Mouse (Mus musculus) forebrain, embryonic 11.5 days (tissue): Measurements from ENCODE around the gene Mapkap1. TPM values are rescaled to one million over a fixed set of nuclear protein-coding genes. Genes with fewer than 3 reads are reported as not detected.

Source experiments
- ATAC-seq: fragments of 200-750 bp; cut with Nextera tagmentation; replicated peaks from 2 replicates; pipeline ENCODE4 v1.8.0; 2017; ENCODE audit warnings: moderate TSS enrichment; ENCODE audit not compliant: low FRiP score
- DNase-seq: peaks from one replicate; pipeline ENCODE4 v3.0.0-alpha.2; 2017; ENCODE audit warnings: low spot score
- H3K27ac ChIP-seq: fragments of 300-500 bp; sonication (generic); 2 replicates; pipeline ENCODE4 v1.5.1; 2014; ENCODE audit warnings: low read depth, low read length
- H3K27me3 ChIP-seq: fragments of 300-500 bp; sonication (generic); 2 replicates; pipeline ENCODE4 v1.6.1; 2014; ENCODE audit warnings: mild to moderate bottlenecking, low read length, mixed read lengths; ENCODE audit not compliant: control insufficient read depth, insufficient read depth
- H3K36me3 ChIP-seq: fragments of 300-500 bp; sonication (generic); 2 replicates; pipeline ENCODE4 v1.6.1; 2014; ENCODE audit warnings: mild to moderate bottlenecking, low read length, moderate library complexity, mixed read lengths; ENCODE audit not compliant: control insufficient read depth, insufficient read depth
- H3K4me1 ChIP-seq: fragments of 300-500 bp; sonication (generic); replicated peaks from 2 replicates; pipeline ENCODE4 v1.6.1; 2014; ENCODE audit warnings: low read length, mixed read lengths; ENCODE audit not compliant: control insufficient read depth, insufficient read depth
- H3K4me2 ChIP-seq: fragments of 300-500 bp; sonication (generic); 2 replicates; pipeline ENCODE4 v1.6.1; 2014; ENCODE audit warnings: low read depth, mild to moderate bottlenecking, low read length, moderate library complexity, mixed read lengths; ENCODE audit not compliant: severe bottlenecking
- H3K4me3 ChIP-seq: fragments of 300-500 bp; sonication (generic); 2 replicates; pipeline ENCODE4 v1.5.1; 2014; ENCODE audit warnings: low read depth, low read length
- H3K9ac ChIP-seq: fragments of 300-500 bp; sonication (generic); 2 replicates; pipeline ENCODE4 v1.6.1; 2014; ENCODE audit warnings: low read length
- H3K9me3 ChIP-seq: fragments of 300-500 bp; sonication (generic); 2 replicates; pipeline ENCODE4 v1.6.1; 2016; ENCODE audit warnings: low read length, mixed read lengths; ENCODE audit not compliant: control insufficient read depth
- WGBS: fragments of 180-500 bp; shearing (Covaris S2); extraction: QIAGEN DNeasy Blood & Tissue Kit; methylation state at CpG from one replicate; pipeline ENCODE4 v1.1.7; 2014; 5-methylcytosine and 5-hydroxymethylcytosine counted together
- polyA plus RNA-seq: library from polyadenylated mRNA; unstranded; fragments of >200 nt; fragmentation: Nextera tagmentation; extraction: Ambion mirVana; gene quantifications from 2 replicates; pipeline ENCODE4 v1.2.1, GENCODE M21; 2014

The Mapkap1 gene
- polyA plus RNA-seq, 1 experiment from 2014 or later, result 96.3 TPM

DNA sequence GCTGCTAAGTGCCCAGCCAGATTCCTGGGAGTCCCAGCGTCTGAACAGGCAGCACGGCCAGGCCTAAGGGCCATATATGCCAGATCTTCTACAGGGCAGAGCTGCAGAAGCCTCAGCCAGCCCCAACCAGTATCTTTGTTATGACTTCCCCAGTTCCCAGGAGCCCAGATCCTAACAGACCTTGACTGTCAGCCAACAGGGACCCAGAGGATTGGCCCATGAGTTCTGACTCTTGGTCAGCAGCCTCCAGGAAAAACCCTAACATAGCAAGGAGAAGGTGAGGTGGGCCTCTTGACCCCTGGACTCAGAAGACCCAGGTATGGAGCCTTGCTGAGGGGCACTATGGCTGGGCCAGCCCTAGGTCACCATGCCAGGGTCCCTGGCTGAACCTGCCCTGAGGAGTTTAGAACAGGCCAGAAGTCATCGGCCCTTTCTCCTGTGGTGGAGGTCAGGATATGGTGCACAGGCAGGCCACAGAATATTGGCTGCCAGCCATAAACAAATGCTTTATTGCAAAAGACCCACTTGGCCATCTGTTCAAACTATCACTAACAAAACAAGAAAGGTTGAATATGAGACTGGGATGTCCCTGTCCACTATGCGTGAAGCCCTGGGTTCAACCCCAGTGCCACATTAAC, 222.5 kb downstream of the Mapkap1 start:
- WGBS, result 89% methylated on average over 4 of the region's 4 CpGs

GRCm38 (mm10) chr2:34629758-34630157, 223.2 kb downstream of the Mapkap1 start:
- DNase-seq (peak; percentile 47), ATAC-seq (no peak)
- no peaks in the 10 kb centered on the region for H3K9me3 ChIP-seq
- H3K4me3 ChIP-seq, result no peak overlapping the region
- H3K27ac ChIP-seq, result no peak overlapping the region
- no peaks in the 10 kb centered on the region for H3K4me1 ChIP-seq
- no peaks in the 10 kb centered on the region for H3K36me3 ChIP-seq
- H3K4me2 ChIP-seq, result no peak overlapping the region
- no peaks in the 10 kb centered on the region for H3K27me3 ChIP-seq
- 81% methylated on average over 7 of the region's 7 CpGs for WGBS
- no peak overlapping the region for H3K9ac ChIP-seq

More for the DNA sequence above, 222.5 kb downstream of the Mapkap1 start:
- Histone ChIP-seq H3K9me3 (no peaks in the 10 kb centered on the region), H3K9ac (no peak overlapping the region), H3K4me2 (no peak overlapping the region), H3K27me3 (no peaks in the 10 kb centered on the region), H3K36me3 (no peaks in the 10 kb centered on the region), H3K27ac (no peak overlapping the region), H3K4me1 (no peaks in the 10 kb centered on the region), H3K4me3 (no peak overlapping the region)
- ATAC-seq (no peak), DNase-seq (no peak)

GRCm38 (mm10) chr2:34630445-34630844, 223.9 kb downstream of the Mapkap1 start:
- 83% methylated on average over 6 of the region's 6 CpGs for WGBS
- Histone ChIP-seq H3K36me3 (no peaks in the 10 kb centered on the region), H3K4me1 (no peaks in the 10 kb centered on the region), H3K9me3 (no peaks in the 10 kb centered on the region), H3K4me2 (no peak overlapping the region), H3K27ac (no peak overlapping the region), H3K4me3 (no peak overlapping the region), H3K9ac (no peak overlapping the region), H3K27me3 (no peaks in the 10 kb centered on the region)
- DNase-seq, result peak; percentile 39
- no peak for ATAC-seq

- Histone ChIP-seq H3K36me3 (no peaks in the 10 kb centered on the region), H3K9me3 (no peaks in the 10 kb centered on the region), H3K4me1 (no peaks in the 10 kb centered on the region), H3K4me3 (no peak overlapping the region), H3K27me3 (no peaks in the 10 kb centered on the region), H3K4me2 (no peak overlapping the region), H3K27ac (no peak overlapping the region), H3K9ac (no peak overlapping the region)
- ATAC-seq, result no peak
- WGBS, result 83% methylated on average over 12 of the region's 12 CpGs
- peak; percentile 26 for DNase-seq
Observed at GRCm38 (mm10) chr2:34632051-34632450, 225.5 kb downstream of the Mapkap1 start.

GRCm38 (mm10) chr2:34635249-34636165, 228.9 kb downstream of the Mapkap1 start:
- Histone ChIP-seq H3K4me3 (no peak overlapping the region), H3K27me3 (no peaks in the 10 kb centered on the region), H3K9ac (no peak overlapping the region), H3K4me2 (no peak overlapping the region), H3K9me3 (no peaks in the 10 kb centered on the region), H3K4me1 (no peaks in the 10 kb centered on the region; the same call in 1 of the 2 replicates), H3K36me3 (no peaks in the 10 kb centered on the region), H3K27ac (no peak overlapping the region)
- no peak for ATAC-seq
- 76% methylated on average over 14 of the region's 14 CpGs for WGBS
- no peak for DNase-seq

GRCm38 (mm10) chr2:34638955-34639650, 232.5 kb downstream of the Mapkap1 start:
- DNase-seq (peak; percentile 93), ATAC-seq (peak; percentile 66)
- H3K27me3 ChIP-seq, result no peaks in the 10 kb centered on the region
- no peaks in the 10 kb centered on the region for H3K36me3 ChIP-seq
- H3K9ac ChIP-seq, result peak overlapping the region; percentile 61
- WGBS, result 13% methylated on average over 37 of the region's 37 CpGs
- H3K4me2 ChIP-seq, result peak overlapping the region; percentile 82
- no peak overlapping the region for H3K27ac ChIP-seq
- H3K4me3 ChIP-seq, result peak overlapping the region; percentile 30
- H3K9me3 ChIP-seq, result no peaks in the 10 kb centered on the region
- H3K4me1 ChIP-seq, result no peaks in the 10 kb centered on the region; the same call in 1 of the 2 replicates

DNA sequence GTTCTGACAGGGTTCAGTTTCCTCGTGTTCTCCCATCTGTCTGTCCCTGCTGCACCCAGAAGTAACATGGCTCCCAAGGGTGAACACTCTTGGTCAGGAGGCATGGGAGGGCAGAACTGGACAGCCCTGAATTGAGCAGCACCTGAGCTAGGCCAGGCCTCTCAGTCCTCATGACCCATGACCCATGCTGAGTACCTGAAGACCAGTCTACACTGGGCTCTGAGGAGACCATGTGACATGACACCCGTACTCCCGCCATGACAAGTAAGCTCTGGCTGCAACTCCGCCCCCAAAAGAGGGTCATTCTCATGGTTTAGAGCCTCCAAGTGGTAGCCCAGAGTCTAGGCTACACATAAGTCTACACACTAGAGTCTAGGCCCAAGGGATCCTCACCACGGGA, 233.2 kb downstream of the Mapkap1 start:
- Histone ChIP-seq H3K27ac (no peak overlapping the region), H3K4me3 (no peak overlapping the region)
- WGBS, result 76% methylated on average over 5 of the region's 5 CpGs

DNA sequence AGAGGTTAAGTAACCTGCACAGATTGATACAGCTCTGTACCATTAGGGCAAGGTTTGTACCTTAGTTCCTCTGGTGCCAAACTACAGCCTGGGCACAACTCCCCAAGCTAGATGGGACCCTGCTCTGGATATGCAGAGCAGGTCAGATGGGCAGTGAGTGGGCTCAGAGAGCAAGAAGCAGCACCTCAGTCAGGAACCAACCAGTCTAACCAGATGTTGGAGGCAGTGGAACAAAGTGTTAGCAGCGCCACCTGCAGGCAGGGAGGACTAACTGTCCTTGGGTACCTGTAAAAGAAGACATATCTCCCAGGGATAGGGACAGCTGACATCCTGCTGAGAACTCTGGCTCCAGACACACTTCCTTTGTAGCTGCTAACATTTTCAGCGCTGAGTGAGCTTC, 235.8 kb downstream of the Mapkap1 start:
- DNase-seq, result peak; percentile 70
- H3K4me3 ChIP-seq, result no peak overlapping the region
- H3K36me3 ChIP-seq, result no peaks in the 10 kb centered on the region
- H3K9ac ChIP-seq, result no peak overlapping the region
- no peaks in the 10 kb centered on the region for H3K9me3 ChIP-seq
- H3K27ac ChIP-seq, result no peak overlapping the region
- no peaks in the 10 kb centered on the region for H3K27me3 ChIP-seq
- no peak for ATAC-seq
- no peak overlapping the region for H3K4me2 ChIP-seq
- 24% methylated on average over 2 of the region's 2 CpGs for WGBS
- peaks cover 4% of the 10 kb centered on the region; the same call in 1 of the 2 replicates for H3K4me1 ChIP-seq

More for the DNA sequence above, 233.2 kb downstream of the Mapkap1 start:
- DNase-seq (no peak), ATAC-seq (peak; percentile 59; the same call in 1 of the 2 replicates)
- H3K9me3 ChIP-seq, result no peaks in the 10 kb centered on the region
- no peak overlapping the region for H3K4me2 ChIP-seq
- H3K9ac ChIP-seq, result no peak overlapping the region
- H3K4me1 ChIP-seq, result no peaks in the 10 kb centered on the region; the same call in 1 of the 2 replicates
- H3K27me3 ChIP-seq, result no peaks in the 10 kb centered on the region
- H3K36me3 ChIP-seq, result no peaks in the 10 kb centered on the region
